Mouse (Mus musculus): ENCODE data around the gene Cav2.

DNA sequence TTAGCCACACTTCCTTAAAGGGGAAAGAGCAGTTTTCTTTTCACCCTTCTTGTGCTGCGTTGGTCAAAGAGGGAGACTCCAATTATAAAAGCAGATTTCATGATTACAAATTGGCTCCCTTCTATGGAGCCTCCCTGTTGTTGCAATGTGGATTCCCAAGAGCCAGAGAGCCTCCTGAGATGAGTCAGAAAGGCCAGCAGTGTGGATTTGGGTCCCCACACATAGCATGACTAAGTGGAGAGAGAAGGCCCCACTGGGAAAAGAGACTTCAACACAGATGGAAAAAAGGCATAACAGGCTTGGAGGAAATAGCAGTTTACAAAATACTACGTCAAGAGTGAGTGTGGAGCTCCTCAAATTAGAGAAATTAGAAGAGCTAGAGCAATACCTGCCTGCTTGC, 28.3 kb downstream of the Cav2 start:
- TF ChIP-seq POLR2A (IDR thresholded peaks at IDR 0.05; ENCODE audit: insufficient read depth, low read length) (no peak), CTCF (IDR thresholded peaks at IDR 0.05; ENCODE audit: low read depth, low read length) (no peak), EP300 (IDR thresholded peaks at IDR 0.05; ENCODE audit: insufficient read depth, low read depth, low read length) (no peak)
